Mouse (Mus musculus) MEL (cell line): ENCODE measurements at regions not wholly inside any gene's neighbourhood (a gene's known extent, or its start where the extent isn't known, plus 50 kb on each side); places are given as distances from the start of the nearest gene placed in this dataset.

Experiments used
- CHD2 ChIP-seq: IDR thresholded peaks from 2 replicates; pipeline ENCODE4 v1.6.1; 2011; ENCODE audit warnings: low read length, improper control_type of control experiment
- CTCF ChIP-seq, 3 experiments: IDR thresholded peaks in 2 of 3; conservative IDR thresholded peaks in 1 of 3; 2 replicates each; pipeline ENCODE4 v1.5.1; 2011 to 2012; ENCODE audit warnings: low read length in 3 of 3, low read depth in 2 of 3, mild to moderate bottlenecking in 2 of 3, improper control_type of control experiment in 1 of 3, inconsistent platforms in 1 of 3, mixed read lengths in 1 of 3, moderate library complexity in 1 of 3; ENCODE audit not compliant: control insufficient read depth in 1 of 3, insufficient read depth in 1 of 3, poor library complexity in 1 of 3, severe bottlenecking in 1 of 3
- GATA1 ChIP-seq: IDR thresholded peaks from 2 replicates; pipeline ENCODE4 v1.6.1; 2011; ENCODE audit warnings: low read depth, low read length, improper control_type of control experiment
- HCFC1 ChIP-seq: IDR thresholded peaks from 2 replicates; pipeline ENCODE4 v1.6.1; 2012; ENCODE audit warnings: low read depth, mild to moderate bottlenecking, inconsistent platforms, low read length, improper control_type of control experiment, moderate library complexity
- JUND ChIP-seq: IDR thresholded peaks from 2 replicates; pipeline ENCODE4 v1.6.1; 2011; ENCODE audit warnings: low read depth, mild to moderate bottlenecking, improper control_type of control experiment, low read length
- POLR2A ChIP-seq, 2 experiments: IDR thresholded peaks; 2 replicates each; pipeline ENCODE4 v1.6.1; 2011 to 2012; ENCODE audit warnings: low read length in 2 of 2, mild to moderate bottlenecking in 2 of 2, control low read depth in 1 of 2, improper control_type of control experiment in 1 of 2, low read depth in 1 of 2, moderate library complexity in 1 of 2; ENCODE audit not compliant: control insufficient read depth in 1 of 2, insufficient read depth in 1 of 2, poor library complexity in 1 of 2
- RAD21 ChIP-seq: IDR thresholded peaks from 2 replicates; pipeline ENCODE4 v1.6.1; 2011; ENCODE audit warnings: mild to moderate bottlenecking, low read depth, low read length, improper control_type of control experiment
- USF1 ChIP-seq: IDR thresholded peaks from 2 replicates; pipeline ENCODE4 v1.6.1; 2014; ENCODE audit warnings: low read depth, mild to moderate bottlenecking, inconsistent platforms, low read length, improper control_type of control experiment, moderate library complexity

DNA sequence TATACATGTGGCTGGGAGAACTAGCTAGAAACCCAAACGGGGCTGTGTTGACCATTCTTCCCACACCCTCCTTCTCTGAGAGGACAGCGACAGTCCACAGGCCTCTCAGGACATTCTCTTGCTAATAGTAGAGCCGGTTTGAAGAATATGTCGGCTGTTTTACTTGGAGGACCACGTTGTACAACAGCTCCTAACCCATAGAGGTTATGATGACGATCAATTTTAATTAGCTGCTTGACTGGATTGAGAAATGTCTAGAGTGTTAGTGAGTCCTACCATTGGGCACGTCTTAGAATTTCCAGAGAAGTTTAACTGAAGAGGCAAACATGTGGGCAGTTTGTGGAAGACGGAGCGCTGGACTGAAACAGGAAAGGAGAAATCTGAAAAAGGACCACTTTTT is 79.7 kb upstream of the Tmem132d start:
- TF ChIP-seq CHD2 (no peak), CTCF (IDR thresholded peaks at IDR 0.05 in 2 of 3, conservative IDR thresholded peaks at IDR 0.05 in 1 of 3; ENCODE audit: control insufficient read depth in 1 of 3, insufficient read depth in 1 of 3, low read depth in 2 of 3, low read length in 3 of 3, poor library complexity in 1 of 3, severe bottlenecking in 1 of 3) (no peak), JUND (no peak), RAD21 (no peak), USF1 (no peak), POLR2A (IDR thresholded peaks at IDR 0.05; ENCODE audit: control insufficient read depth in 1 of 2, insufficient read depth in 1 of 2, low read depth in 1 of 2, low read length in 2 of 2, poor library complexity in 1 of 2) (no peak), GATA1 (no peak), HCFC1 (no peak)
